Mouse (Mus musculus) erythroblast, embryonic 14.5 days (primary cell): ENCODE results near the gene Fam131c.

ENCODE experiments used
- GATA1 ChIP-seq: IDR thresholded peaks from 2 replicates; pipeline ENCODE4 v1.6.1; 2012; ENCODE audit warnings: low read length, inconsistent platforms, mixed read lengths
- TAL1 ChIP-seq: IDR thresholded peaks from 3 replicates; pipeline ENCODE4 v1.6.1; 2012; ENCODE audit warnings: low read length, inconsistent platforms, mixed read lengths

- no peak for TF ChIP-seq GATA1
- TF ChIP-seq TAL1 = no peak
Observed at GRCm38 (mm10) chr4:141329968-141330367, 38.1 kb upstream of the Fam131c start.
